Mouse (Mus musculus): ENCODE data around the gene Efcab12. TPM values are rescaled to one million over a fixed set of nuclear protein-coding genes. Genes with fewer than 3 reads are reported as not detected.

Efcab12 gene
- polyA plus RNA-seq, 1 experiment from 2014 or later: 1.4 TPM

- ATAC-seq (ENCODE audit: insufficient read depth, low FRiP score, low TSS enrichment): no peak
These were observed 30.1 kb downstream of the Efcab12 start for GRCm38 (mm10) chr6:115808196-115808487.

GRCm38 (mm10) chr6:115807464-115808195, 30.6 kb downstream of the Efcab12 start:
- H3K4me2 ChIP-seq (ENCODE audit: low read depth): peak overlapping the region; percentile 83
- peak overlapping the region; percentile 94 for H3K27ac ChIP-seq (ENCODE audit: low read depth, low read length)
- peaks cover 15% of the 10 kb centered on the region for H3K36me3 ChIP-seq (ENCODE audit: control insufficient read depth, insufficient read depth, low read length)
- H3K9me3 ChIP-seq (ENCODE audit: control insufficient read depth, low read length): no peaks in the 10 kb centered on the region
- ATAC-seq (ENCODE audit: insufficient read depth, low FRiP score, low TSS enrichment) (no peak), DNase-seq (ENCODE audit: low spot score) (peak; percentile 11)
- H3K4me1 ChIP-seq (ENCODE audit: control insufficient read depth, insufficient read depth, low read length): peaks cover 15% of the 10 kb centered on the region
- peak overlapping the region; percentile 63 for H3K4me3 ChIP-seq (ENCODE audit: low read depth, low read length)
- WGBS: 3% methylated on average over 15 of the region's 15 CpGs
- no peaks in the 10 kb centered on the region for H3K27me3 ChIP-seq (ENCODE audit: control insufficient read depth, insufficient read depth, low read length)
- peak overlapping the region; percentile 85 for H3K9ac ChIP-seq (ENCODE audit: low read length)

More at GRCm38 (mm10) chr6:115808196-115808487, 30.1 kb downstream of the Efcab12 start:
- Histone ChIP-seq H3K9ac (ENCODE audit: low read length) (peak overlapping the region; percentile 85), H3K27ac (ENCODE audit: low read depth, low read length) (peak overlapping the region; percentile 94), H3K4me1 (ENCODE audit: control insufficient read depth, insufficient read depth, low read length) (peaks cover 15% of the 10 kb centered on the region), H3K9me3 (ENCODE audit: control insufficient read depth, low read length) (no peaks in the 10 kb centered on the region), H3K36me3 (ENCODE audit: control insufficient read depth, insufficient read depth, low read length) (peaks cover 15% of the 10 kb centered on the region), H3K4me2 (ENCODE audit: low read depth) (peak overlapping the region; percentile 83), H3K27me3 (ENCODE audit: control insufficient read depth, insufficient read depth, low read length) (no peaks in the 10 kb centered on the region), H3K4me3 (ENCODE audit: low read depth, low read length) (peak overlapping the region; percentile 63)
- 0% methylated on average over 22 of the region's 22 CpGs for WGBS
- DNase-seq (ENCODE audit: low spot score): no peak

GRCm38 (mm10) chr6:115804432-115805192, 33.6 kb downstream of the Efcab12 start:
- Histone ChIP-seq H3K9ac (ENCODE audit: low read length) (no peak overlapping the region), H3K9me3 (ENCODE audit: control insufficient read depth, low read length) (no peaks in the 10 kb centered on the region), H3K4me1 (ENCODE audit: control insufficient read depth, insufficient read depth, low read length) (peaks cover 15% of the 10 kb centered on the region), H3K27ac (ENCODE audit: low read depth, low read length) (no peak overlapping the region), H3K4me3 (ENCODE audit: low read depth, low read length) (no peak overlapping the region), H3K36me3 (ENCODE audit: control insufficient read depth, insufficient read depth, low read length) (peaks cover 25% of the 10 kb centered on the region), H3K4me2 (ENCODE audit: low read depth) (no peak overlapping the region), H3K27me3 (ENCODE audit: control insufficient read depth, insufficient read depth, low read length) (no peaks in the 10 kb centered on the region)
- no peak for ATAC-seq (ENCODE audit: insufficient read depth, low FRiP score, low TSS enrichment)
- 68% methylated on average over 10 of the region's 10 CpGs for WGBS
- DNase-seq (ENCODE audit: low spot score): no peak

- Histone ChIP-seq H3K4me1 (ENCODE audit: control insufficient read depth, insufficient read depth, low read length) (peaks cover 15% of the 10 kb centered on the region), H3K4me2 (ENCODE audit: low read depth) (no peak overlapping the region), H3K4me3 (ENCODE audit: low read depth, low read length) (no peak overlapping the region), H3K27ac (ENCODE audit: low read depth, low read length) (no peak overlapping the region), H3K36me3 (ENCODE audit: control insufficient read depth, insufficient read depth, low read length) (peaks cover 28% of the 10 kb centered on the region), H3K9ac (ENCODE audit: low read length) (no peak overlapping the region), H3K9me3 (ENCODE audit: control insufficient read depth, low read length) (no peaks in the 10 kb centered on the region), H3K27me3 (ENCODE audit: control insufficient read depth, insufficient read depth, low read length) (no peaks in the 10 kb centered on the region)
- ATAC-seq (ENCODE audit: insufficient read depth, low FRiP score, low TSS enrichment) (peak; percentile 57; the same call in 1 of the 2 replicates), DNase-seq (ENCODE audit: low spot score) (peak; percentile 78)
- 48% methylated on average over 16 of the region's 16 CpGs for WGBS
These were observed 34.5 kb downstream of the Efcab12 start for GRCm38 (mm10) chr6:115803541-115804382.

- H3K27ac ChIP-seq (ENCODE audit: low read depth, low read length): no peak overlapping the region
- H3K4me1 ChIP-seq (ENCODE audit: control insufficient read depth, insufficient read depth, low read length): peaks cover 8% of the 10 kb centered on the region
- WGBS: 97% methylated on average over 3 of the region's 3 CpGs
- H3K4me2 ChIP-seq (ENCODE audit: low read depth): no peak overlapping the region
- no peaks in the 10 kb centered on the region for H3K9me3 ChIP-seq (ENCODE audit: control insufficient read depth, low read length)
- ATAC-seq (ENCODE audit: insufficient read depth, low FRiP score, low TSS enrichment): no peak
- no peaks in the 10 kb centered on the region for H3K27me3 ChIP-seq (ENCODE audit: control insufficient read depth, insufficient read depth, low read length)
- H3K9ac ChIP-seq (ENCODE audit: low read length): no peak overlapping the region
- peaks cover 37% of the 10 kb centered on the region for H3K36me3 ChIP-seq (ENCODE audit: control insufficient read depth, insufficient read depth, low read length)
- no peak for DNase-seq (ENCODE audit: low spot score)
- no peak overlapping the region for H3K4me3 ChIP-seq (ENCODE audit: low read depth, low read length)
These were observed 36.4 kb downstream of the Efcab12 start for GRCm38 (mm10) chr6:115801811-115802210.

- ATAC-seq (ENCODE audit: insufficient read depth, low FRiP score, low TSS enrichment): no peak
- no peaks in the 10 kb centered on the region for H3K9me3 ChIP-seq (ENCODE audit: control insufficient read depth, low read length)
- H3K36me3 ChIP-seq (ENCODE audit: control insufficient read depth, insufficient read depth, low read length): peaks cover 26% of the 10 kb centered on the region
- H3K9ac ChIP-seq (ENCODE audit: low read length): no peak overlapping the region
- no peak overlapping the region for H3K4me2 ChIP-seq (ENCODE audit: low read depth)
- H3K4me3 ChIP-seq (ENCODE audit: low read depth, low read length): no peak overlapping the region
- H3K4me1 ChIP-seq (ENCODE audit: control insufficient read depth, insufficient read depth, low read length): no peaks in the 10 kb centered on the region
- H3K27me3 ChIP-seq (ENCODE audit: control insufficient read depth, insufficient read depth, low read length): no peaks in the 10 kb centered on the region
- WGBS: 92% methylated on average over 21 of the region's 21 CpGs
- DNase-seq (ENCODE audit: low spot score): no peak
- no peak overlapping the region for H3K27ac ChIP-seq (ENCODE audit: low read depth, low read length)
These were observed 45.5 kb downstream of the Efcab12 start for GRCm38 (mm10) chr6:115792691-115793215.

GRCm38 (mm10) chr6:115791842-115792686, 46.1 kb downstream of the Efcab12 start:
- no peak overlapping the region for H3K4me3 ChIP-seq (ENCODE audit: low read depth, low read length)
- ATAC-seq (ENCODE audit: insufficient read depth, low FRiP score, low TSS enrichment): no peak
- H3K4me1 ChIP-seq (ENCODE audit: control insufficient read depth, insufficient read depth, low read length): no peaks in the 10 kb centered on the region
- 92% methylated on average over 34 of the region's 34 CpGs for WGBS
- H3K27me3 ChIP-seq (ENCODE audit: control insufficient read depth, insufficient read depth, low read length): no peaks in the 10 kb centered on the region
- H3K9me3 ChIP-seq (ENCODE audit: control insufficient read depth, low read length): no peaks in the 10 kb centered on the region
- DNase-seq (ENCODE audit: low spot score): no peak
- H3K4me2 ChIP-seq (ENCODE audit: low read depth): no peak overlapping the region
- H3K36me3 ChIP-seq (ENCODE audit: control insufficient read depth, insufficient read depth, low read length): peaks cover 25% of the 10 kb centered on the region
- H3K27ac ChIP-seq (ENCODE audit: low read depth, low read length): no peak overlapping the region
- no peak overlapping the region for H3K9ac ChIP-seq (ENCODE audit: low read length)

- 91% methylated on average over 10 of the region's 10 CpGs for WGBS
- H3K9ac ChIP-seq (ENCODE audit: low read length): no peak overlapping the region
- H3K4me2 ChIP-seq (ENCODE audit: low read depth): no peak overlapping the region
- no peak for ATAC-seq (ENCODE audit: insufficient read depth, low FRiP score, low TSS enrichment)
- H3K36me3 ChIP-seq (ENCODE audit: control insufficient read depth, insufficient read depth, low read length): peaks cover 31% of the 10 kb centered on the region
- H3K4me3 ChIP-seq (ENCODE audit: low read depth, low read length): no peak overlapping the region
- H3K4me1 ChIP-seq (ENCODE audit: control insufficient read depth, insufficient read depth, low read length): no peaks in the 10 kb centered on the region
- H3K9me3 ChIP-seq (ENCODE audit: control insufficient read depth, low read length): no peaks in the 10 kb centered on the region
- H3K27me3 ChIP-seq (ENCODE audit: control insufficient read depth, insufficient read depth, low read length): no peaks in the 10 kb centered on the region
- H3K27ac ChIP-seq (ENCODE audit: low read depth, low read length): no peak overlapping the region
- DNase-seq (ENCODE audit: low spot score): no peak
These were observed 47.2 kb downstream of the Efcab12 start for GRCm38 (mm10) chr6:115791016-115791415.
